Mouse (Mus musculus) T-cell, adult 2 months (primary cell): Measurements from ENCODE around the gene Atrip.

ENCODE experiments used
- DNase-seq: peaks from one replicate; pipeline ENCODE4 v3.0.0; 2022; ENCODE audit warnings: low spot score

Gene Atrip

DNA sequence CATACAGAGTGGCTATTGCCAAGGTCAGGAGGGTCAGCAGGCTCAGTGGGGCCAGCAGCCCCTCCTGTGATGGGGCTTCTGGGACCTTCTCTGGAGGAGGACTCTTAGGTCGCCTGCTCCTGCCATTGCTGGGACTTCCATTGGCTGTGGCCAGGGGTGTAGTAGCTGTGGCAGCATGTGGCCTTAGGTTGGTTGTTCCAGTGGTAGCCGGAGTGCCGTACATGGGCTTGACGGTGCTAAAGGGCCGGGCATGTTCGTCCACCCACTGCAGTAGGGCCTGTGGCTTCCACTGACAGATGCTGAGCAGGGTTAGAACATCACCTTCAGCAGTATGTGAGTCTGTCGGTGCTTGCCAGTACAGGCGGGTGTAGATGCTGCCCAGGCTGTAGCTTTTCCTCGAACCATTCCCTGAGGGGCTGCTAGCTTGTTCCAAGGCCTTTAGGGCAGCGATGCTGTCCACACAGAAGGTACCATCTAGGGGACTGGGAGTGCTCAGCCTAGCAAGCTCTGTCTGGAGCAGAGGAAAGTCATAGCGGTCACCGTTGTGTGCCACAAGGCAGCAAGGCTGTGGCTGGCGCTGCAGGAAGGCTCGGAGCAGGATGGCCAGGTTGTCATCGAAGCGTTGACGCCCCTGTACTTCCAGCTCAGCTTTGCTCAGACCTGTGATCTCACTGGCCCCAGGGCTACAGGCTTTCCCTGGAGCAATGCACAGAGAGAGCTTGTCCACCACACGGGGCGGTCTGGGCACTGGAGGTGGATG, 15.7 kb downstream of the Atrip start:
- peak; percentile 57 for DNase-seq

DNA sequence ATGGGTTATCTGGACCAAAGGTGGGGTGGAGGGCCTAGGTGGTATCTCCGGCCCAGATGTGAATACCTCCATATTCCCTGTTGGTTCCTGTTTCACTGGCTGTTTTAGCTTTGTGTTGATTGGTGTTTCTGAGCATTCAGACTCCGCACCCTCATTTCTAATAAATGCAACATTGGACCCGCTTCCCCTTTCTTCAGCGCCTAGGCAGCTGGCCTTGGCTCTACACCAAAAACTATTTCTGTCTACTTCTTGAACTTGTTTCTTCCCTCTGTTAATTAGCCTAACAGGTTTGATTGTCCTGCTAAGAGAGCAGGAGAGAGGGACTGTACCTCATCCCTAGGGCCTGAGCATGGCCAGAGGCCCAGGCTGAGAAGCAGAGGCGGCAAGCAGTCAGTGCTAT, 16.4 kb downstream of the Atrip start:
- DNase-seq = no peak

DNA sequence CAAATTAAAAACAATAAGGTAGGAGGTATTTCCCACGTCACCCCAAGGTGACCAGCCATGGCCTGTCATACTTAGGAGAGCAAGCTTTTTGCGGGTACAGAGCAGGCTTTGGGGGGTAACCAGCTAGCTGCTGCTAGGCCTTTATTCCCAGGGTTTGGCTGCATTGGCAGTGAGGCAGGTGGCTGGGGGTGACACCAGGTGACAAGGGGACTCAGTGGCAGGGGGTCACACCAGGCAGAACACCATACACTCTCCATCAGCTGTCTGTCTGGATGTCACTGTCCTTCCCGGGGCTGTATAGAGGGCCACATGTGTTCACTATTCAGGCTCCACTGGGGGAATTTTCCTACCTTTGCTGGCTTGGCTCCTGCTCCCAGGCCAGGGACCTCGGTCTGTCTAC, 17.0 kb downstream of the Atrip start:
- no peak for DNase-seq

DNA sequence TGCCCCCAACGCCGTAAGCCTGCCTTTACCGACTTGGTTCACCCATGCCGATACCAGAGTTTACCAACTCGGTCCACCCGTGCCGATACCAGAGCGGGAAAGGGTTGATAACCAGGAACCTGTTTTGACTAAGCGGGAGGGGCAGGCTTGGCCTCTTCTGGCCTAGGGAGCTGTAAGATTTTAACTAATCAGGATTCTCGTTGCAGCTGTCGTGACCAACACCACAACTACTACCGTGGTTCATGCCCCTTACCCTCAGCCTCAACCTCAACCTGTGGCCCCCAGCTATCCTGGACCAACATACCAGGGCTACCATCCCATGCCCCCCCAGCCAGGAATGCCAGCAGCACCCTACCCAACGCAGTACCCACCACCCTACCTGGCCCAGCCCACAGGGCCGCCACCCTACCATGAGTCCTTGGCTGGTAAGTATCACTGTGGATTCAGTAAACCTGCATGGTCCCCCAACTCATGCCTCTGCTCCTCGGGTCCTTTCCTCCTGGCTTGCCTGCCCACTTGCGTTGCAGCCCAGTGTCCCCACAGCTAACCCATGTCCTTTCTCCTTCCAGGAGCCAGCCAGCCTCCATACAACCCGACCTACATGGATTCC, 17.7 kb downstream of the Atrip start:
- peak; percentile 26 for DNase-seq

DNA sequence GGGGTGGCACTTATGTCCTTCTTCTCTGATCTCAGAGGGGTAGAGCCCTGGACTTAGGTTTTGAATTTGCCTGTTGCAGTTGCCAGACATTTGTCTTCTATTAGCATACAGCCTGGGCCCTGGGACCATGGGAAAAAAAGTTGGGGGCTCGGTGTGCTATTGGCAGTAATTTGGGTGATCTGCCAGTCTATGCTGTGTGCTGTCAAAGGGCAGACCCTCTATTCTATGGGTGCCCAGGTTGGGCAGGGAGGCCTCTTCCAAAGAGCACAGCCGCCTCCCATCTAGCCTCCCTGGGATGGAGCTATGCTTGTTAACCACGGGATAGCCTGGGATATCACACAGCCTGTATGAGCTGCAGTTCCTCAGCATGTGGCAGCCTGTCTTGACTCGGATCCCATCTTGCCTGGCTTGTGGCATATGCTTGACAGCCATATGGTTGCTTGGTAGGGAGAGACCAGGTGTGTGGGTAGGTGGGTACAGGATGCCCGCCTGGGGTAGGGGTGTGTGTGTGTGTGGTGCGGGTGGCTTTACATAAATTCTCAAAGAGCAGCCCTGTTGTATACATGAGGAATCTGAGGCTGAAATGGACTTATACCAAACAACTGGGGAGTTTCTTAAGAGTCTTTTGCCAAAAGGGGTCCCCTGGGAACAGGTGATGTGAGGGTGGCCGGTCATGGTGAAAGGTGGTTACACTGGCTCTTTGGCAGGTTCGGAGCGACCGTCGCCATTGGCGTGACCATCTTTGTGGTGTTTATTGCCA, 18.5 kb downstream of the Atrip start:
- peak; percentile 34 for DNase-seq

DNA sequence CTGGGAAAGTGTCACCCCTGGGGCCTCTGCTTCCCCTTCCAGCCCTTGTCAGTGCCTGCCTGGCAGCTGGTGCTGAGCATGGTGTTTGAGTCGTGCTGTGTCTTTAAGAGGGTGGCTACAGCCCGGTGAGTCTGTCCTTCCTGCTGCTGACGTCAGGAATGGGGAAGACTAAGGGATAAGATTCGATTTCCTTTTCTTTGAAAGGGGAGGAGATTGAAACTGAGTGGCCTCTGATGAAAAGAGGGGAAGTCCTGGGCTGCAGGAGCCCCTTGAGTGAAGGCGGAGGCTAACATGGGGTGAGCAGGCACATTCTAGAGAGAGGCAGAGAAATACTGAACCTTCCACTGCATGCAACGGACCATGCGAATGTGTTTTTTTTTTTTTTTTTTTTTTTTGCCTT, 19.2 kb downstream of the Atrip start:
- peak; percentile 78 for DNase-seq

DNA sequence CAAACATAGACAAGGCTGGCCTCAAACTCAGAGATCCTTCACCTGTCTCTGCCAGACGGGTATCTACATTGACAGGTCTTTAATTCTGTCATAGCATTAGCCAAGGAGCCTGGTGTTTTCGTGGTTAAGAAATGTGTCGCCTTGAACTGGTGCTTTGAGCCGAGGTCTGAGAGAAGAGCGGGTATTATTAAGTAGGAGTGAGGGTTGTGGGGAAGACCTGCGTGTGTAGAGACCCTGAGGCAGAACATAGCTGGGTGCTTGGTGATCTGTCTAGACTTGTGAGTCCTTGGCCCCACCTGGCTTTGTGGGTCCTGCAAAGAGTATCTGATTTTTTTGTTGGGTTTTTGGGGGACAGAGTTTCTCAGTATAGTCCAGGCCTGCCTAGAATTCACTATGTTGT, 20.1 kb downstream of the Atrip start:
- DNase-seq = peak; percentile 15

DNA sequence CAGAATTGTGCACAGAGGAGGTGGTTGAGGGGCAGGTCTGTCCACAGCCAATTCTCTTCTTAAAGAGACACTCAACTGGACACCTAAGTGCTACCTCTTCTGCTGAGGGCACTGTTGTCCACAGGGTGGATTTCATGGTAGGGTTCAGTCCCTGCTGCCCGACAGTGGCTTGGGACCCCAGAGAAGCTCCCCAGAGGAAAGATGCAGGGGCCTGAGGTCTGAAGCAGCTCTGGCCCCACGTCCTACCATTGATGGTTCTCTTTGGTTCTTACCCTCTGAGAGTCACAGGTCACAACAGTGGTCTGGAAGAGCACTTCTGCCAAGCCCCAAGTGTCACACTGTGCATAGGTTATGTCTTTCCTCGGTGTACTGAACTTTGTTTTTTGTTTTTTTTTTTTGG, 20.6 kb downstream of the Atrip start:
- no peak for DNase-seq

DNA sequence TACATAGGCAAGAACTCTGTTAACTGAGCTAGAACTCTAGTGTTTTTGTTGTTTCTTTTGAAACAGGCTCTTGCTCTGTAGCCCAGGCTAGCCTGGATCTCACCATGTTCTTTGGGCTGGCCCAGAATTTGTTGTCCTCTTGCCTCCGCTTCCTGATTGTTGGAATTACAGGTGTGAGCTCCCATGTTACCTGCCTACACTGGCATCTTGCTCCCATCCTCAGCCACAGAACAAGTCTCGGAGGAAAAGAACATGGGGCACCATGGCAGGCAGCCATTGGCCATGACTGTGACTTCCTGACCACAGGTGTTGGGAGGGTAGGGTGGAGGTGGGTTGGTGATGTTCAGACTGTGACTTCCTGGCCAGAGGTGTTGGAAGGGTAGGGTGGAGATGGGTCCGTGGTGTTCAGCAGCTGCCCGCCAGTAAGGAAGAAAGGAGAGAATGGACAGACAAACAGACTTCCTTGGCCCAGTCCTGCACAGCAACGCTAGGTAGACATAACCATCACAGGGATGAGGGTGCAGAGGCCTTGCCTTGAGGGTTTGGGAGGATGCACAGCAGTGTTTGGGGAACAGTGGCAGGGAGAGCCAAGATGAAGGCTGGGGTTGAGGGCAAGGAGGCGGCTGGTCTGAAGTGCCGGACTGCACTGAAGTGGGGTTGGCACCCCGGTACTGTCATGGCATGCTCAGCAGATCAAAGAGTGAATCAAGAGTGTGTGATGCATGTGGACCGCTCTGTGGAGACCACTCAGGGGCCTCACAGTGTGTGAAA, 21.2 kb downstream of the Atrip start:
- DNase-seq = peak; percentile 80

DNA sequence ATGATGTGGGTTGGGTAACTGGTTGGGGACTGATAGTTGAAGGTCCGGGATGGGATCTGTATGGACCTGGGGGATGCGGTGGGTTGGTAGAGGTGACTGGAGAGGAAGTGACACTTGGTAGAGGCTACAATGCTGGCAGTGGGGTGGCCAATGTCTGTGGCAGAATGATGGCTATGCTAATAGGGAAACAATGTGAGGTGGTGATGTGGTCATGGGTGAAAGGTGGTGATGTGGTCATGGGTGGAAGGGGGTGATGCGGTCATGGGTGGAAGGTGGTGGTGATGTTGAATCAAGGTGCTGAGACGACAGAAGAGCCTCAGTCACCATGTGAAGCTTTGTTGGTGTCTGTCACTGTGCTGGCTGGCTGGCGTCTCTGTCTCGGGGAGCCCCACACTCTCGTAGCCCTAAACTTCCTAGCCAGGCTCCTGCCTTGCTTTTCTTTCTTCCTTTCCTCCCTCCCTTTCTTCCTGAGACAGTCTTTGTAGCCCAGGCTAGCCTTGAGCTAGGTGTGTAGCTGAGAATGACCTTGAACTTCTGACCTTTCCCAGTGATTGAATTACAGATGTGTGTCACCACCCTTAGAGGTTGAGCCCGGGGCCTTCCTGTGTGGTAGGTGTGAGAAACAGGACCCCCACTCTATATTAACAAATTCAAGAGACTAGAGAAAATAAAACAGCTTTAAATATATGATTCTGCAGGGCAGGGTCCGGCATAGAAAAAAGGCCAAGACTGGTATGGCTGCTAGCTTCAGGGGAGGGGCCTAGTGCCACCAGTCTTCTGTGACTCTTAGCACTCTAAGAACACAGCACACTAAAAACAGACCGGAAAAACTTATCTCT, 22.1 kb downstream of the Atrip start:
- DNase-seq = peak; percentile 89

DNA sequence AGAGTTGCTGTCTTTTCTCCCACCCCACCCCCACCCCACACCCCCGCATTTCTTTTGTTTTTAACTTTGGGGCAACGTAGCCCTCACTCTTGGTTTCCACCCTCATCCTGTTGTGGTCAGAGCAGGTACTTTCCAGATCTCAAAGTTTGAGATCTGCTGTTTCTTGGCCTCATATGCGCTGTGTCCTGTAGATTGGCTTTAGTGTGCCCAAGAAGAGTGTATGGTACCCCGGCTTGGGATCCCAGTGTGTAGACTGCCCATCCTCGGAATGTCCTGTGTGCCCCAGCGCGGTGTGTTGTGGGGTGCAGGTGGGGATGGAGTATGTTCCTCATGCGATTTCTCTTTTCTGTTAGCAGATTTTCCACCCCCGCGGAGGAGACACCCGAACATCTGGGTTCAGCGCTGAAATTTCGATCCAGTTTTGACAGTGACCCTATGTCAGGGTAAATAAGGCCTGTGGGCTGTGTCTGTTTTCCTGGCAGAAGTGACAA, 22.9 kb downstream of the Atrip start:
- peak; percentile 88 for DNase-seq

DNA sequence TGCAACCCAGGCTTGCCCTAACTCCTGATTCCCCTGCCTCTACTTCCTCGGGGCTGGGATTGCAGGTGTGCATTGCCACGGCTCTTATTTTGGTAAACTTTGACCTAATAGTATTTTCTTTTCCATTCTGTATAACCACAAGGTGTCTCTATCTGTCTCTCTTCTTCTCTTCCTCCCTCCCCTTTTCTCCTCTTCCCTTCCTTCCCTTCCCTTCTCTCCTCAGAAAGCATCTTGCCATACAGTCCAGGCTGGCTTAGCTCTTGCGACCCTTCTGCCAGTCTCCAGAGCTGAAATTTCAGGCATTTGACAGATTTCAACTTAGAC, 23.3 kb downstream of the Atrip start:
- DNase-seq = no peak

DNA sequence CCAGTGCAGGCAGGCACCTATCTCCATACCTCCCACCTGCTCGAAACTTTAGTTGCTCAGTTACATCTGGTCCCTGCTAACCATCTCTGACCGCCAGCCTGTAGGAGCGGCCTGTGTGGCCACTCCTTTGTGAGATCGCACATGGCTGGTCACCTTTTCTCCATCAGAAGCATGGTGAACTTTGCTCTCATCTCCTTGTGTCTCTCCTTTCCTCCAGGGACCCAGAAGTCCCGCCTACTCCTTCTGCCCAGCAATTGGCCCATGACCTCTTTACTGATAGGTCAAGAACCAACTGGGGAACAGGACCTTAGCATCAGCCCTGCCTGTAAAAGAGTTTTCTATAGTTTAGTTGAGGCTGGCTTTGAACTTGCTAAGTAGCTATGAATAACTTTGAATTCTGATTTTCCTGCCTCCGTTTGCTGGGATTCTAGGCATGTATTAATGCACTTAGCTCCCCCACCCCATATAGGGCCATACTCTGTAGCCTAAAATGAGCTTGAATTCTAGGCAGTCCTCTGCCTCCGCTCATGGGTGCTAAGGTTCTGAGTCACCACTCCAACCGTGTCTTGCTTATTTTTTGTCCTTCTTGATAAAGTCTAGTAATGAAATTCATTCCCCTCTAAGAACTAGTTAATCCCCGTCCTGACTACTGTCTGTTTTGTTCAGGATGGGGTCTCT, 23.8 kb downstream of the Atrip start:
- DNase-seq = peak; percentile 20

DNA sequence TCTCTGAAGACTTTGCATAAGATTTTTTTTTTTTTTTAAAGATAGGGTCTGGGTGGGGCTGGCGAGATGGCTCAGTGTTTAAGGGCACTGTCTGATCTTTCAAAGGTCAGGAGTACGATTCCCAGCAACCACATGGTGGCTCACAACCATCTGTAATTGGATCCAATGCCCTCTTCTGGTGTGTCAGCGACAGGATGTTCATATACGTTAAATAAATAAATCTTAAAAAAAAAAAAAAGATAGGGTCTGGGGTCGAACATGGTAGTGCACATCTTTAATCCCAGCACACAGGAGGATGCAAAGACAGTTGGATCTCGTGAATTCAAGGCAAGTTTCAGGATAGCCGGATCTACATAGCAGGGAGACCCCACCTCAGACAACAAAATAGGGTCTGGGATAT, 24.6 kb downstream of the Atrip start:
- DNase-seq = no peak

DNA sequence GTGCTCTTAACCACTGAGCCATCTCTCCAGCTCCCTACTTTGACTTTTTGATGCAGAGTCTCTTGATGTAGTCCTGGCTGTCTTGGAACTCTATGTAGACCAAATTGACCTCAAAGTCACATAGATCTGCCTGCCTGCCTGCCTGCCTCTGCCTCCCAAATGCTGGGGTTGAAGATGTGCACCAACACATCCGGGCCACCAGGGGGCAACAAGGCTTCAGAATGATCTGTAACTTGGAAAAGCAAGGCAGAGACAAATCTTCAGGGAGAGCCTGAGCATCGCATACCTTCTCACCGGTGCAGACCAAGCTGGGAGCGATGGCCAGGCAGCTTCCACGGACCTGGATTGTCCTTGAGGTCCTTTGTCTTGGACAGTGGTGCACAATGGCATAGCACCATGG, 27.6 kb downstream of the Atrip start:
- peak; percentile 89 for DNase-seq

DNA sequence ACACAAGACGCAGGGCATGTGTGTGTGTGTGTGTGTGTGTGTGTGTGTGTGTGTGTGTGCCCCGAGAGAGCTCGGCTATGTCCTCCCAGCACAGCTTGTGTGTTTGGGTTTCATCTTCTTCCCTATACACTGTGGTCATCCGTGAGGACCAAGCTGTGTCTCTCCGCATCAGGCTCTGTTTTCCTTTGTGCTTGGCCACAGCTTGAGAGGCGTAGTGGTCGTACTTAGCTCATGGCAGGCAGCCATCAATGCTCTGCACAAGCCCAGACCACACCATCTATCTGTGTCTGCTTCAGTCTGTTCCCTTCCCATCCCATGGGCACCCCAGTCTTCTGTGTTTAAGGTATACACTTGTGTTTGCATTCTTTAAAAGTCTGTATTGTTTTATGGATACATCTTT, 32.6 kb downstream of the Atrip start:
- no peak for DNase-seq

DNA sequence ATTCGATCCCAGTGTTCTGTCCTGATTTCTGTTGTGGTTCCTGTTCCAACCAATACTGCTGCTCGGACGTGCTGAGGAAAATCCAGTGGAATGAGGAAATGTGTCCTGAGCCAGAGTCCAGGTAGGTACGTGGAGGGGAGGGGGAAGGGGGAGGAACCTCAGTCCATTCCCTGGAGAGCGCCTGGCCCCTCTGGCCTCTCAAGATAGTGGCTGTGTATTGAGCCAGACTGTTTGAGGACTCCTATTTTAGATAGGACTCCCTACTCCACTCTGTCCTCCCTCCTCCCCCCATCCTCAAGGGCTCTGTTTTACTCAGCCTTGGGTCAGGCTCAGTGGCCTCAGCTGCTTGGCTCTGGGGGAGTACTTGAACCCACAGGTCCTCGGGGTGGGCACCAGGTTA, 33.0 kb downstream of the Atrip start:
- no peak for DNase-seq

DNA sequence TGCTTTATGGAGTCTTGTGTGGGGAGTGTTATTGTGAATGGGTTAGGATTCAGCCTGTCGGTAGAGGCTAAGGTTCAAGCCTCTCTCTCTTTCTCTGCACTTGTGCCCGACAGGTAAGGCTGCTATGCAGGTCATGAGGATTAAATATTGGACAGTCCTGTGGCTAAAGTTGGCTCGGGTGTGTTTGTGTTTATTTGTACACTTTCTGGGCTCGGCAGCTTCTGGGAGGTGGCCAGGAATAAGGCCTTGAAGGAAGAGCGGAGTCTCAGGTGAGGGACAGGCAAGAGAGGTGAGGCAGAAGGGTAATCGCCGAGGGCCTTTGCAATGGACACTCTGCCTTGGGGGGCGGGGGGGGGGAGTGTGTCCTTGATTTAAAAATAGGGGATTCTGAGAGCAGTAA, 33.7 kb downstream of the Atrip start:
- no peak for DNase-seq

DNA sequence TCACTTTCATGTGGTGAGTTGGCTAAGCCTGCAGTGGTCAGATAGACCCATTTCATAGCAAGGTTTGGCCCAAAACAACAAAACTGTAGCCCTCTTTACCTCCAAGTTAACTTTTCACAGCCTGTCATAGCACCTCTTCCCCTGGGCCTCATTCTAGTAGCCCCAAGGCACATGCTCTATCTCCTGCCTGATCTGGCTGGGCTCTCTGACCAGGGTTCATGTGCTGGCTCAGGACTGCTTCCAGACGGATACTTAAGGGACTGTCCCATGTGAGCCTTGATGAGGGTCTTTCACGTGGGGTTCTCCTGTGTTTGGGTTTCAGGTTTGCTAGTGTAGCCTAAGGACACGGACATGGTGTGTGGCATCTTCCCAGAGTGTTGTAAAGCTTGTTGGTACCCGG, 34.2 kb downstream of the Atrip start:
- no peak for DNase-seq

DNA sequence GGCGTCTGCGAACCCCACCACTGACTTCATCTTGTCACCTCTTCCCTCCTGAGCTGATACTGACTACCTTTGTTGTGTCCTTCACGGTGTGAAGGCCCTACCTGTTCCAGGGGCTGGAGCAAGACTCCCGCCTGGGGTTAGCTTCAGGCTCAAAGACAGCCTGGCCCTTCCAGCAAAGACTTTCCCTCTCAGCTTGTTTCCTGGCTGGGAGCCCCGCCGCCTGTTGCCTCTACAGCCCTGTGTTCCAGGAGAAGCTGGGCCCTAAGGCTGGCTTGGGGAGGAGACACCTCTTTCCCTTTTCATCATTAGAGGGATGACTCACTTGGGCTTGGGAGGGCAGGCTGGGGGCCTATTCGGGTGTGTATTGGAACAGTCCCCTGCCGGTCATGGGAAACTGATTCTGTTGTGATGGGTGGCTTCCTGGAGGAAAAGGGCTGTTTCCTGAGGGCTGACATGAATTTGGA, 35.0 kb downstream of the Atrip start:
- no peak for DNase-seq
